Mouse (Mus musculus): ENCODE results near the gene Rtel1. TPM values are rescaled to one million over a fixed set of nuclear protein-coding genes. Genes with fewer than 3 reads are reported as not detected.

Rtel1 gene
- polyA plus RNA-seq, 1 experiment from 2014 or later = 9.0 TPM

DNA sequence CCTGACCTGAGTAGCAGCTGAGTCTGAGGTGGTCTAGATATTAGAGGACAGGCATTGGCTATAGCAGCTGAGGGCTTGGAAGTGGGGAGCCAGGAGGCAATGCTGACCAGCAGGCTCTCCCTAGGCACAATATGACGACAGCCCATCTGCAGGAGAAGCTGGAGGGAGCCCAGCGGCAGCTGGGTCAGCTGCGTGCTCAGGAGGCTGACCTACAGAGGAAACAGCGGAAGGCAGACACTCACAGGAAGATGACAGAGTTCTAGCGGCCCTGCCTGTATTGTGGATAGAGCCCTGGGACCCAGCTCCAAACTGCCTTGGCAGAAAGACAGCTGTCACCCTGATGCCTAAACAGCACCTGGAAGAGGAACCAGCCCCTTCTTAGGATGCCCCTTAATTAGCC is 60.7 kb downstream of the Rtel1 start:
- H3K4me1 ChIP-seq (replicated peaks; ENCODE audit: control insufficient read depth, insufficient read depth) = no peaks in the 10 kb centered on the region
- H3K27ac ChIP-seq (replicated peaks) = no peak overlapping the region
- ATAC-seq (ENCODE audit: low FRiP score, low TSS enrichment) (no peak), DNase-seq (ENCODE audit: low spot score) (no peak)
- 82% methylated on average over 5 of the region's 5 CpGs for WGBS
- no peaks in the 10 kb centered on the region for H3K27me3 ChIP-seq (ENCODE audit: control insufficient read depth, insufficient read depth, low read length)
- H3K4me3 ChIP-seq (ENCODE audit: low read depth, low read length) = no peak overlapping the region
- H3K9me3 ChIP-seq (ENCODE audit: control insufficient read depth, low read length) = no peaks in the 10 kb centered on the region
- TF ChIP-seq CTCF (IDR thresholded peaks at IDR 0.05; ENCODE audit: low read depth) = no peak
- no peak for TF ChIP-seq EP300 (optimal IDR thresholded peaks at IDR 0.05)
- H3K9ac ChIP-seq (ENCODE audit: low read length) = no peak overlapping the region
- H3K36me3 ChIP-seq (ENCODE audit: control insufficient read depth, insufficient read depth, low read length) = peaks cover 24% of the 10 kb centered on the region
- no peak overlapping the region for H3K4me2 ChIP-seq (replicated peaks; ENCODE audit: low read depth)

DNA sequence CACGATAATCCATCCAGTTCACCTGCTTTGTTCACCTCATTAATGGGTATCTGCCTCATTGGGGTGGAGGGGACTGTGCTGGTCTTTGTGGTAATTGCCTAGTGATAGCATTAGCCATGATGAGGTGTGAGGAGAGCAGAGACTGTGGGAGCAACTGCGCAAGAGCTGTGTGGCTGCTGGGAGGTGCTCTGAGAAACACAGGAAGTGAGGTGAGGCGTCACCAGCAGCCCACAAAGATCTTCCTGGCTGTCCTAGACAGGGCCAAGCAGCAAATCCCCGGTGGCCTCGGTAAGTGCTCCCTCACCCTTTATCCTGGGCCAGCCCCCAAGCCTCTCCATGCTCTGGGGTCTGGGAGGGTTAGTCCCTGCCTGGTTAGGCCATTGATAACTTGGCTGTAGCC is 61.6 kb downstream of the Rtel1 start:
- peaks cover 24% of the 10 kb centered on the region for H3K36me3 ChIP-seq (ENCODE audit: control insufficient read depth, insufficient read depth, low read length)
- H3K9me3 ChIP-seq (ENCODE audit: control insufficient read depth, low read length) = no peaks in the 10 kb centered on the region
- ATAC-seq (ENCODE audit: low FRiP score, low TSS enrichment) (no peak), DNase-seq (ENCODE audit: low spot score) (no peak)
- H3K9ac ChIP-seq (ENCODE audit: low read length) = no peak overlapping the region
- no peak overlapping the region for H3K27ac ChIP-seq (replicated peaks)
- H3K4me1 ChIP-seq (replicated peaks; ENCODE audit: control insufficient read depth, insufficient read depth) = no peaks in the 10 kb centered on the region
- H3K27me3 ChIP-seq (ENCODE audit: control insufficient read depth, insufficient read depth, low read length) = no peaks in the 10 kb centered on the region
- no peak for TF ChIP-seq EP300 (optimal IDR thresholded peaks at IDR 0.05)
- TF ChIP-seq CTCF (IDR thresholded peaks at IDR 0.05; ENCODE audit: low read depth) = no peak
- no peak overlapping the region for H3K4me2 ChIP-seq (replicated peaks; ENCODE audit: low read depth)
- H3K4me3 ChIP-seq (ENCODE audit: low read depth, low read length) = no peak overlapping the region
- 93% methylated on average over 5 of the region's 5 CpGs for WGBS

DNA sequence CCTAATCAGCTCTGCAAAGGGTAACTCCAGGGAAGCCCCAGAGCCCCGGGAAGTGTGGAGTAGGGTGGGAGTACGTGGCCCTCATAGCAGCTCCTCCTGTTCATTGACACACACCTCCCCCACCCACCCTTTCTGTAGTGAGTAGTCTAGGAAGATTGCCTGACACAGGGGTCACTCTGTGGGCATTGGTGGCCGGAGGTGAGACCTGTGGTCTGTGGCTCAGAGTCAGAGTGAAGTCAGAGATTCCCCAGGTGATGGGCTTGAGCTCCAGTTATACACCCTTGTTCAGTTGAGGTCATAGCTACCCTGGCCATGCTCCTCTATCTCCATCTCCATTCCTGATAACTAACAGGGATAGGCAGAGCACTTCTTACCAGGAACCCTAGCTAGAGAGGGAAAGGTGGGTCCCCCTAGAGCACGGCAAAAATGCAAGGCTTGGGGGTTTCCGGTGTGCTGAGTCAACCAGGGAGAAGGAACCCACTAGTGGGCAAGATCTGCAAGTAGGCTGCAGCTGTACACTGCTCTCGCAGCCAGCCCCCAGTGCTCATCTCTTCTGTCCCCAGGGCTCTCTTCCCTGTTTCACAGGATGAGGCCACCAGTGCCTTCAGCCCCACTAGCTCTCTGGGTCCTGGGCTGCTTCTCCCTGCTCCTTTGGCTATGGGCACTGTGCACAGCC is 62.2 kb downstream of the Rtel1 start:
- H3K4me3 ChIP-seq (ENCODE audit: low read depth, low read length) = no peak overlapping the region
- H3K27ac ChIP-seq (replicated peaks) = no peak overlapping the region
- DNase-seq (ENCODE audit: low spot score) (no peak), ATAC-seq (ENCODE audit: low FRiP score, low TSS enrichment) (no peak)
- WGBS = 91% methylated on average over 6 of the region's 6 CpGs
- peaks cover 24% of the 10 kb centered on the region for H3K36me3 ChIP-seq (ENCODE audit: control insufficient read depth, insufficient read depth, low read length)
- TF ChIP-seq EP300 (optimal IDR thresholded peaks at IDR 0.05) (no peak), CTCF (IDR thresholded peaks at IDR 0.05; ENCODE audit: low read depth) (no peak)
- no peaks in the 10 kb centered on the region for H3K27me3 ChIP-seq (ENCODE audit: control insufficient read depth, insufficient read depth, low read length)
- H3K4me1 ChIP-seq (replicated peaks; ENCODE audit: control insufficient read depth, insufficient read depth) = no peaks in the 10 kb centered on the region
- no peak overlapping the region for H3K9ac ChIP-seq (ENCODE audit: low read length)
- no peaks in the 10 kb centered on the region for H3K9me3 ChIP-seq (ENCODE audit: control insufficient read depth, low read length)
- no peak overlapping the region for H3K4me2 ChIP-seq (replicated peaks; ENCODE audit: low read depth)

DNA sequence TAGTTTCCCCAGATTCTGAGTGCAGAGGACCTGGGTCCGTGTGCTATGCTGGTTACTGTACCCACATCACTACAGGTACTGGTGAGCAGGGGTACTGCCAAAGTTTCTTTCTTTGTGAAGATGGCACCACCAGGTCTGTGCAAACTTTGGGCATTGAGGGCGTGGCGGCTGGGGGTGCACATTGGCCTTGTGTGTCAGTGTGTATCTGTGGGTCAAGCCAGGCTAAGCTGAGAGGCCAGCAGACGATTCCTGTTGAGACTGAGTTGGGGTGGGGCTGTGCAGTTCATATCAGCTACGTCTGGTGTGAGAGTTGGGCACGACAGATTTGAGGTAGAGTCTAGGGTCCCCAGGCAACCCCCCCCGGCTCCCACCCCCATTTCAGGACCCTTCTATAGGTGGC is 64.9 kb downstream of the Rtel1 start:
- no peak overlapping the region for H3K4me2 ChIP-seq (replicated peaks; ENCODE audit: low read depth)
- H3K27me3 ChIP-seq (ENCODE audit: control insufficient read depth, insufficient read depth, low read length) = no peaks in the 10 kb centered on the region
- no peak overlapping the region for H3K4me3 ChIP-seq (ENCODE audit: low read depth, low read length)
- DNase-seq (ENCODE audit: low spot score) = no peak
- ATAC-seq (ENCODE audit: low FRiP score, low TSS enrichment) = peak; percentile 28; the same call in 1 of the 2 replicates
- TF ChIP-seq CTCF (IDR thresholded peaks at IDR 0.05; ENCODE audit: low read depth) (no peak), EP300 (optimal IDR thresholded peaks at IDR 0.05) (no peak)
- 62% methylated on average over 7 of the region's 7 CpGs for WGBS
- H3K9ac ChIP-seq (ENCODE audit: low read length) = no peak overlapping the region
- H3K36me3 ChIP-seq (ENCODE audit: control insufficient read depth, insufficient read depth, low read length) = peaks cover 15% of the 10 kb centered on the region
- H3K9me3 ChIP-seq (ENCODE audit: control insufficient read depth, low read length) = no peaks in the 10 kb centered on the region
- H3K4me1 ChIP-seq (replicated peaks; ENCODE audit: control insufficient read depth, insufficient read depth) = no peaks in the 10 kb centered on the region
- peak overlapping the region; percentile 58; the same call in 1 of the 2 replicates for H3K27ac ChIP-seq (replicated peaks)

DNA sequence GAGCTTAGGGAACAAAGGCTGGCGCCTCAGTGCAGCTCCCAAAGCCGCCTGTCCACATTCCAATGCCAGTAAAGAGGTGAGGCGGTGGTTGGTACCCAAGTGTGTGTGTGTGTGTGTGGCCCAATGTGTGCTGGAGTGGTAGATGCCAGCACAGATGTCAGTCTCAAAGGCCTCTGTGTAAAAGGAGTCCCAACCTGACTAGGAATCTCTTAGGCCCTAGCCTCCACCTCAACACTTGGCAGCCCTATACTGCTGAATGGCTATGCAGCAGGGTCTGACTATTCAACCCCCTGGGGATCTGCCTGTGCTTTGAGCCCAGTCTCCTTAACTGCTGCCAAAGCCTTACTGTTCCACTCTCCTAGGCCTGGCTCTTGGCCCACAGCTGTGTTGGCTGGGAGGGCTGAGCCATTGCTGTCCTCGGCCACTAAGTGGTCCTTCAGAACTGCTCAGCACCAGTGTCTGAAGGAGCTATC is 65.4 kb downstream of the Rtel1 start:
- Histone ChIP-seq H3K36me3 (ENCODE audit: control insufficient read depth, insufficient read depth, low read length) (peaks cover 11% of the 10 kb centered on the region), H3K9me3 (ENCODE audit: control insufficient read depth, low read length) (no peaks in the 10 kb centered on the region), H3K27me3 (ENCODE audit: control insufficient read depth, insufficient read depth, low read length) (no peaks in the 10 kb centered on the region), H3K9ac (ENCODE audit: low read length) (no peak overlapping the region), H3K4me1 (replicated peaks; ENCODE audit: control insufficient read depth, insufficient read depth) (no peaks in the 10 kb centered on the region), H3K27ac (replicated peaks) (peak overlapping the region; percentile 58; the same call in 1 of the 2 replicates), H3K4me3 (ENCODE audit: low read depth, low read length) (no peak overlapping the region), H3K4me2 (replicated peaks; ENCODE audit: low read depth) (no peak overlapping the region)
- TF ChIP-seq CTCF (IDR thresholded peaks at IDR 0.05; ENCODE audit: low read depth) (no peak), EP300 (optimal IDR thresholded peaks at IDR 0.05) (no peak)
- DNase-seq (ENCODE audit: low spot score) (peak; percentile 62), ATAC-seq (ENCODE audit: low FRiP score, low TSS enrichment) (peak; percentile 67)
- WGBS = 60% methylated on average over 4 of the region's 4 CpGs

DNA sequence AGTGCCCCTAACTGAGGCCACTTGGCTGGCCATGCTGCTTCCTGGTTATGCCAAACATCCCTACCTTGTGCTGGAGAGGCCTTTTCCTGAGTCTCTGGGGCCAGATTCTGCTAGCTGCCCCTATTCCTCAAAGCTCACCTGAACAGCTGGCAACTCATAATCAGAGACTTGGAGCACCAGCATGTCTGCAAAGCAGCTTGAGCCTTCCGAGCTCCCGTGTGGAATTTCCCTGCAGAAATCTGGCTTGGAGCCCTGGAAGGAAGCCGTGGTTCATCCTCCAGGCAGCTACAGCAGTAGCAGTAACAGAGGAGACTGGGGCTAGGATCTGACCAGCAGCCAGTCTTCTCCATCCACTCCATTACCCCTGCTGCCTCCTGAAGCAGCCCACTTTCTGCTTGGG is 66.3 kb downstream of the Rtel1 start:
- Histone ChIP-seq H3K4me2 (replicated peaks; ENCODE audit: low read depth) (no peak overlapping the region), H3K27ac (replicated peaks) (no peak overlapping the region), H3K4me1 (replicated peaks; ENCODE audit: control insufficient read depth, insufficient read depth) (no peaks in the 10 kb centered on the region), H3K36me3 (ENCODE audit: control insufficient read depth, insufficient read depth, low read length) (peaks cover 6% of the 10 kb centered on the region), H3K9me3 (ENCODE audit: control insufficient read depth, low read length) (no peaks in the 10 kb centered on the region), H3K4me3 (ENCODE audit: low read depth, low read length) (no peak overlapping the region), H3K9ac (ENCODE audit: low read length) (no peak overlapping the region), H3K27me3 (ENCODE audit: control insufficient read depth, insufficient read depth, low read length) (no peaks in the 10 kb centered on the region)
- ATAC-seq (ENCODE audit: low FRiP score, low TSS enrichment) = no peak
- WGBS = 55% methylated on average over 3 of the region's 3 CpGs
- TF ChIP-seq CTCF (IDR thresholded peaks at IDR 0.05; ENCODE audit: low read depth) (no peak), EP300 (optimal IDR thresholded peaks at IDR 0.05) (no peak)
- DNase-seq (ENCODE audit: low spot score) = no peak

All from stomach, postnatal 0 days (tissue).